Mouse (Mus musculus) limb, embryonic 11.5 days (tissue): ENCODE measurements around the gene Scn2a. TPM values are rescaled to one million over a fixed set of nuclear protein-coding genes. Genes with fewer than 3 reads are reported as not detected.

ENCODE experiments used
- ATAC-seq: fragments of 200-750 bp; cut with Nextera tagmentation; 2 replicates; pipeline ENCODE4 v1.8.0; 2017; ENCODE audit warnings: low read depth; ENCODE audit not compliant: insufficient number of reproducible peaks, low FRiP score, low TSS enrichment
- DNase-seq: peaks from one replicate; pipeline ENCODE4 v3.0.0-alpha.2; 2015; ENCODE audit warnings: low spot score
- H3K27ac ChIP-seq: fragments of 300-500 bp; sonication (generic); replicated peaks from 2 replicates; pipeline ENCODE4 v1.5.1; 2014; ENCODE audit warnings: low read depth, mild to moderate bottlenecking, low read length
- H3K27me3 ChIP-seq: fragments of 300-500 bp; sonication (generic); 2 replicates; pipeline ENCODE4 v1.6.1; 2014; ENCODE audit warnings: mild to moderate bottlenecking, low read length, mixed read lengths; ENCODE audit not compliant: control insufficient read depth, insufficient read depth
- H3K36me3 ChIP-seq: fragments of 300-500 bp; sonication (generic); 2 replicates; pipeline ENCODE4 v1.6.1; 2014; ENCODE audit warnings: mild to moderate bottlenecking, low read length, moderate library complexity, mixed read lengths; ENCODE audit not compliant: control insufficient read depth, insufficient read depth
- H3K4me1 ChIP-seq: fragments of 300-500 bp; sonication (generic); 2 replicates; pipeline ENCODE4 v1.6.1; 2014; ENCODE audit warnings: low read length, mixed read lengths; ENCODE audit not compliant: control insufficient read depth, insufficient read depth
- H3K4me2 ChIP-seq: fragments of 300-500 bp; sonication (generic); 2 replicates; pipeline ENCODE4 v1.6.1; 2014; ENCODE audit warnings: low read depth, mild to moderate bottlenecking, moderate library complexity; ENCODE audit not compliant: severe bottlenecking
- H3K4me3 ChIP-seq: fragments of 300-500 bp; sonication (generic); 2 replicates; pipeline ENCODE4 v1.5.1; 2014; ENCODE audit warnings: low read depth, low read length
- H3K9ac ChIP-seq: fragments of 300-500 bp; sonication (generic); 2 replicates; pipeline ENCODE4 v1.6.1; 2014; ENCODE audit warnings: mild to moderate bottlenecking, low read length
- H3K9me3 ChIP-seq: fragments of 300-500 bp; sonication (generic); 2 replicates; pipeline ENCODE4 v1.6.1; 2016; ENCODE audit warnings: low read length; ENCODE audit not compliant: control insufficient read depth
- WGBS: fragments of 180-500 bp; shearing (Covaris S2); extraction: QIAGEN DNeasy Blood & Tissue Kit; methylation state at CpG from one replicate; pipeline ENCODE4 v1.1.7; 2014; 5-methylcytosine and 5-hydroxymethylcytosine counted together
- polyA plus RNA-seq: library from polyadenylated mRNA; unstranded; fragments of >200 nt; fragmentation: Nextera tagmentation; extraction: Ambion mirVana; gene quantifications from 2 replicates; pipeline ENCODE4 v1.2.1, GENCODE M21; 2014

Scn2a gene
- polyA plus RNA-seq, 1 experiment from 2014 or later, result 3.3 TPM

GRCm38 (mm10) chr2:65658430-65658829 lies 37.9 kb downstream of the Scn2a start:
- Histone ChIP-seq H3K27ac (no peak overlapping the region), H3K4me1 (no peaks in the 10 kb centered on the region), H3K4me3 (no peak overlapping the region), H3K9me3 (no peaks in the 10 kb centered on the region), H3K4me2 (no peak overlapping the region), H3K36me3 (no peaks in the 10 kb centered on the region), H3K9ac (no peak overlapping the region), H3K27me3 (no peaks in the 10 kb centered on the region)
- WGBS, result 85% methylated on average over 8 of the region's 8 CpGs
- DNase-seq (no peak), ATAC-seq (no peak)

GRCm38 (mm10) chr2:65663892-65664291 lies 43.3 kb downstream of the Scn2a start:
- no peaks in the 10 kb centered on the region for H3K9me3 ChIP-seq
- H3K9ac ChIP-seq, result no peak overlapping the region
- no peak overlapping the region for H3K4me2 ChIP-seq
- DNase-seq (no peak), ATAC-seq (no peak)
- no peaks in the 10 kb centered on the region for H3K27me3 ChIP-seq
- no peak overlapping the region for H3K4me3 ChIP-seq
- H3K4me1 ChIP-seq, result no peaks in the 10 kb centered on the region; the same call in 1 of the 2 replicates
- no peaks in the 10 kb centered on the region for H3K36me3 ChIP-seq
- no peak overlapping the region for H3K27ac ChIP-seq

GRCm38 (mm10) chr2:65664481-65664880 lies 43.9 kb downstream of the Scn2a start:
- H3K27me3 ChIP-seq, result no peaks in the 10 kb centered on the region
- ATAC-seq, result no peak
- H3K27ac ChIP-seq, result no peak overlapping the region
- H3K9me3 ChIP-seq, result no peaks in the 10 kb centered on the region
- no peak overlapping the region for H3K9ac ChIP-seq
- no peak overlapping the region for H3K4me3 ChIP-seq
- DNase-seq, result no peak
- H3K4me2 ChIP-seq, result no peak overlapping the region
- 53% methylated on average over 1 of the region's 1 CpGs for WGBS
- H3K36me3 ChIP-seq, result no peaks in the 10 kb centered on the region
- no peaks in the 10 kb centered on the region; the same call in 1 of the 2 replicates for H3K4me1 ChIP-seq

GRCm38 (mm10) chr2:65665180-65665579 lies 44.6 kb downstream of the Scn2a start:
- no peak overlapping the region for H3K9ac ChIP-seq
- H3K27ac ChIP-seq, result no peak overlapping the region
- ATAC-seq, result no peak
- no peak overlapping the region for H3K4me2 ChIP-seq
- no peak for DNase-seq
- no peaks in the 10 kb centered on the region; the same call in 1 of the 2 replicates for H3K4me1 ChIP-seq
- H3K36me3 ChIP-seq, result no peaks in the 10 kb centered on the region
- 50% methylated on average over 4 of the region's 4 CpGs for WGBS
- no peak overlapping the region for H3K4me3 ChIP-seq
- H3K9me3 ChIP-seq, result no peaks in the 10 kb centered on the region
- no peaks in the 10 kb centered on the region for H3K27me3 ChIP-seq

GRCm38 (mm10) chr2:65667590-65668436 lies 47.2 kb downstream of the Scn2a start:
- H3K4me2 ChIP-seq, result peak overlapping the region; percentile 18; the same call in 1 of the 2 replicates
- H3K9ac ChIP-seq, result no peak overlapping the region
- no peaks in the 10 kb centered on the region for H3K27me3 ChIP-seq
- no peak overlapping the region for H3K27ac ChIP-seq
- DNase-seq (no peak), ATAC-seq (peak; percentile 48)
- H3K9me3 ChIP-seq, result no peaks in the 10 kb centered on the region
- H3K36me3 ChIP-seq, result no peaks in the 10 kb centered on the region
- no peaks in the 10 kb centered on the region; the same call in 1 of the 2 replicates for H3K4me1 ChIP-seq
- WGBS, result 60% methylated on average over 18 of the region's 18 CpGs
- H3K4me3 ChIP-seq, result 0 out of 2 replicates have a peak overlapping the region, but pooled peaks have one; percentile 3

GRCm38 (mm10) chr2:65668437-65669135 lies 48.0 kb downstream of the Scn2a start:
- no peak overlapping the region for H3K27ac ChIP-seq
- peak; percentile 86 for DNase-seq
- no peaks in the 10 kb centered on the region for H3K9me3 ChIP-seq
- H3K27me3 ChIP-seq, result no peaks in the 10 kb centered on the region
- peak overlapping the region; percentile 33; the same call in 1 of the 2 replicates for H3K4me2 ChIP-seq
- WGBS, result 19% methylated on average over 12 of the region's 12 CpGs
- peak overlapping the region; percentile 24; the same call in 1 of the 2 replicates for H3K9ac ChIP-seq
- ATAC-seq, result peak; percentile 93
- no peaks in the 10 kb centered on the region; the same call in 1 of the 2 replicates for H3K4me1 ChIP-seq
- H3K36me3 ChIP-seq, result no peaks in the 10 kb centered on the region
- peak overlapping the region; percentile 22; the same call in 1 of the 2 replicates for H3K4me3 ChIP-seq

- Histone ChIP-seq H3K4me2 (no peak overlapping the region), H3K4me1 (no peaks in the 10 kb centered on the region; the same call in 1 of the 2 replicates), H3K27ac (no peak overlapping the region), H3K36me3 (no peaks in the 10 kb centered on the region), H3K4me3 (no peak overlapping the region), H3K27me3 (no peaks in the 10 kb centered on the region), H3K9me3 (no peaks in the 10 kb centered on the region), H3K9ac (no peak overlapping the region)
- no peak for DNase-seq
- WGBS, result 79% methylated on average over 8 of the region's 8 CpGs
- ATAC-seq, result no peak
These were observed 49.0 kb downstream of the Scn2a start for GRCm38 (mm10) chr2:65669561-65669960.

GRCm38 (mm10) chr2:65670153-65670817 lies 49.7 kb downstream of the Scn2a start:
- Histone ChIP-seq H3K9me3 (no peaks in the 10 kb centered on the region), H3K9ac (no peak overlapping the region), H3K27ac (no peak overlapping the region), H3K4me1 (no peaks in the 10 kb centered on the region; the same call in 1 of the 2 replicates), H3K4me2 (no peak overlapping the region), H3K27me3 (no peaks in the 10 kb centered on the region), H3K4me3 (no peak overlapping the region), H3K36me3 (no peaks in the 10 kb centered on the region)
- DNase-seq (no peak), ATAC-seq (no peak)
- 59% methylated on average over 12 of the region's 12 CpGs for WGBS
